Mouse (Mus musculus): Measurements from ENCODE around the gene Nfil3. TPM values are rescaled to one million over a fixed set of nuclear protein-coding genes. Genes with fewer than 3 reads are reported as not detected.

The Nfil3 gene
- total and polyA plus RNA-seq, 3 experiments, result 0.03 to 0.11 TPM; not detected in 1

DNA sequence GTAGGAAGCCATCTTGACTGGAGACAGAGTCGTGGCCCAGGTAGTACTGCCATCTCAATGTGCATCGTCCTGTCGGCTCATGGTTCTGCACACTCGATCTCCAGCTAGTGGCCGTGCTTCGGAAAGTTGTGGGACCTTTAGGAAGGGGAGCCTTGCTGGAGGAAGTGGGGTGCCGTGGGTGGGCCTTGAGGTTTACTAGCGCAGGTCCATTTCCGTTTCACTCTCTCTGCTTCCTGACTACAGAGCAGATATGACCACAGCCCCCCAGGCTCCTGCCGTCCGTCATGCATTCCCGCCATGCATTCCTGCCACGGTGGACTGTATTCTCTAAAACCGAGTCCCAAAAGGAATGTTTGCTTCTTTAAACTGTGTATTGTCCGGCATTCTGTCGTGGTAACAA lies 8.1 kb upstream of the Nfil3 start:
- Histone ChIP-seq H3K9me3 (replicated peaks) (peaks cover 68% of the 10 kb centered on the region), H3K4me1 (ENCODE audit: insufficient read depth, low read depth, low read length) (no peaks in the 10 kb centered on the region), H3K4me3 (ENCODE audit: low read depth, low read length) (no peak overlapping the region), H3K27me3 (ENCODE audit: insufficient read depth, low read length) (no peaks in the 10 kb centered on the region), H3K36me3 (replicated peaks) (no peaks in the 10 kb centered on the region)
- DNase-seq (ENCODE audit: low spot score) (no peak), ATAC-seq (ENCODE audit: extremely low read depth, insufficient number of reproducible peaks, low FRiP score, poor library complexity, severe bottlenecking) (no peak)
- no peak for TF ChIP-seq TAL1 (conservative IDR thresholded peaks at IDR 0.05; ENCODE audit: low read depth, low read length)
- TF ChIP-seq CTCF (IDR thresholded peaks at IDR 0.05; ENCODE audit: low read depth, low read length), result no peak
- TF ChIP-seq POLR2AphosphoS5 (IDR thresholded peaks at IDR 0.05; ENCODE audit: insufficient replicate concordance, low read depth, low read length), result no peak
- TF ChIP-seq GATA1 (IDR thresholded peaks at IDR 0.05; ENCODE audit: borderline replicate concordance, low read length), result no peak
- TF ChIP-seq GATA2 (IDR thresholded peaks at IDR 0.05; ENCODE audit: borderline replicate concordance, low read depth, low read length), result no peak

DNA sequence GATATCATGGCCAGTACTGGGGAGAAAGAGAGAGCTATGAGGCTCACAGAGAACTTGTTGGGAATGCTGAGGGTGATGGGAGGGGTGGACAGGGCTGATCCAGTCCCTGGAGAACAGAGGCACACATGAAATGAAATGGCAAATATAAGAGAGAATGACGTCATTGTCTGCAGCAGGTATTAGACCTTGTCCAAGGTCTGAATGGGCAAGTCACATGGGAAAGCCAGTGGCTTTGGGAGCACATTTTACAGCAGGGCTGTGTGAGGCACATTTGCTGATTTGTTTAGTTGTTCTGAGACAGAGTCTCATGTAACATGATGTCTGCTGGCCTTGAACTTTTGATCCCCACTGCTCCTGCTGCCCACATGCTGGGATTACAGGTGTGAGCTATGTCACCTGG lies 7.0 kb upstream of the Nfil3 start:
- Histone ChIP-seq H3K27me3 (ENCODE audit: insufficient read depth, low read length) (no peaks in the 10 kb centered on the region), H3K9me3 (replicated peaks) (peaks cover 67% of the 10 kb centered on the region), H3K4me3 (ENCODE audit: low read depth, low read length) (no peak overlapping the region), H3K4me1 (ENCODE audit: insufficient read depth, low read depth, low read length) (no peaks in the 10 kb centered on the region), H3K36me3 (replicated peaks) (no peaks in the 10 kb centered on the region)
- no peak for DNase-seq (ENCODE audit: low spot score)
- no peak for ATAC-seq (ENCODE audit: extremely low read depth, insufficient number of reproducible peaks, low FRiP score, poor library complexity, severe bottlenecking)
- TF ChIP-seq CTCF (IDR thresholded peaks at IDR 0.05; ENCODE audit: low read depth, low read length) (no peak), GATA1 (IDR thresholded peaks at IDR 0.05; ENCODE audit: borderline replicate concordance, low read length) (no peak), GATA2 (IDR thresholded peaks at IDR 0.05; ENCODE audit: borderline replicate concordance, low read depth, low read length) (no peak), TAL1 (conservative IDR thresholded peaks at IDR 0.05; ENCODE audit: low read depth, low read length) (no peak), POLR2AphosphoS5 (IDR thresholded peaks at IDR 0.05; ENCODE audit: insufficient replicate concordance, low read depth, low read length) (no peak)

DNA sequence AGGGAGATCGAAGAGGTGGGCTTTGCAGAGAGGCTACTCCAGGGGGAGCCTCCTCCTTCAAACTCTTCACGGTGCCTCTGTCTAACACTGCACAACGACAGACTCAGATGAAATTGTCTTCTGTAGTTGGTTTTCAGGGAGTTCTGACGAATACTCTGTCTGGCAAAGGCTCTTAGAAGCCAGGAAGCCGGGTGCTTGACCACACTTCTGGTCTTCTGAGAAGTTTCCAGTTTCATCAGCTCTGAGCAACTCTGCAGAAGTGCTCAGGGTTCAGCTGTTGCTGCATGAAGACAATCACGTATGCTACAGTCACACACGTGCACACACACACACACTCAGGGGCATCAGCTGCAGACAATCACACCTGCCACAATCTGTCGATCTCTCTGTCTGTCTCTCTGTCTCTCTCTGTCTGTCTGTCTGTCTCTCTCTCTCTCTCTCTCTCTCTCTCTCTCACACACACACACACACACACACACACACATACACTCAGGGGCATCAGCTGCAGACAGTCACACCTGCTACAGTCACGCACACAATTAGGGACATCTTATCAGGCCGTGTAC lies 5.4 kb upstream of the Nfil3 start:
- Histone ChIP-seq H3K4me3 (ENCODE audit: low read depth, low read length) (no peak overlapping the region), H3K27me3 (ENCODE audit: insufficient read depth, low read length) (no peaks in the 10 kb centered on the region), H3K9me3 (replicated peaks) (peaks cover 67% of the 10 kb centered on the region), H3K4me1 (ENCODE audit: insufficient read depth, low read depth, low read length) (no peaks in the 10 kb centered on the region), H3K36me3 (replicated peaks) (no peaks in the 10 kb centered on the region)
- ATAC-seq (ENCODE audit: extremely low read depth, insufficient number of reproducible peaks, low FRiP score, poor library complexity, severe bottlenecking) (no peak), DNase-seq (ENCODE audit: low spot score) (no peak)
- TF ChIP-seq TAL1 (conservative IDR thresholded peaks at IDR 0.05; ENCODE audit: low read depth, low read length) (no peak), CTCF (IDR thresholded peaks at IDR 0.05; ENCODE audit: low read depth, low read length) (no peak), GATA1 (IDR thresholded peaks at IDR 0.05; ENCODE audit: borderline replicate concordance, low read length) (no peak), GATA2 (IDR thresholded peaks at IDR 0.05; ENCODE audit: borderline replicate concordance, low read depth, low read length) (no peak), POLR2AphosphoS5 (IDR thresholded peaks at IDR 0.05; ENCODE audit: insufficient replicate concordance, low read depth, low read length) (no peak)

DNA sequence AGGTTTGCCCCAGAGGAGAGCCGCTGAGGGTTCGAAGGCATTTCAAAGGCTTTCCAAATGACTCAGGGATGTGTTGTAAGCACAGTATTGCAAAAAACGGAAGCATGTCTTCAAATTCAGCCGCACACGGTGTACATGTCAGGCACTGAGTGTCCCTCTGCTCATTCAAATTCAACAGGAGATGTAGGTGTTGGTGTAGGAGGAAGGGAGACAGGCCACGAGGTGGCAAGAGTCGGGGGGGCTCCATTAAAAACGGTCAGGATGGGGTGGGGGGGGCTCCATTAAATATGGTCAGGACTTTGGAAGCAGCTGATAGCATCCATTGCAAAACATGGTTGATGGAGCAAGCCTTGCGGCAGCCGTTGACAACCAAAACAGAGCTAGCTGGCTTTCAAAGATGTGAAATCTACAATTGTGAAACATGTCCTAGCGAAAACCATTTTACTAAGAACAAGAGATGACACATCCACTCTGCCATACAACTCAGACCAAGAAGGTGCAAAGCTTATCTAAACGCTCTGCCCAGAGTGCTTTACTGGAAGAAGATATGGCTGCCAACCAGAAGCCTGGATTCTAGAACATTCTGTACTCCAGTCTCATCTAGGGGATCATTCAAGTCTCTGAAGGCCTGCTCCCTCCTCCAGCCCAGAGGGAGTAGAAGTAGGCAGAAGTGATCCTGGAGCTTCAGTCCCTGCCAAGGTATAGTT lies 4.8 kb upstream of the Nfil3 start:
- TF ChIP-seq POLR2AphosphoS5 (IDR thresholded peaks at IDR 0.05; ENCODE audit: insufficient replicate concordance, low read depth, low read length) (no peak), CTCF (IDR thresholded peaks at IDR 0.05; ENCODE audit: low read depth, low read length) (no peak), TAL1 (conservative IDR thresholded peaks at IDR 0.05; ENCODE audit: low read depth, low read length) (no peak), GATA2 (IDR thresholded peaks at IDR 0.05; ENCODE audit: borderline replicate concordance, low read depth, low read length) (no peak), GATA1 (IDR thresholded peaks at IDR 0.05; ENCODE audit: borderline replicate concordance, low read length) (no peak)
- H3K4me3 ChIP-seq (ENCODE audit: low read depth, low read length), result no peak overlapping the region
- H3K9me3 ChIP-seq (replicated peaks), result peaks cover 72% of the 10 kb centered on the region
- H3K4me1 ChIP-seq (ENCODE audit: insufficient read depth, low read depth, low read length), result no peaks in the 10 kb centered on the region
- H3K27me3 ChIP-seq (ENCODE audit: insufficient read depth, low read length), result no peaks in the 10 kb centered on the region
- no peaks in the 10 kb centered on the region for H3K36me3 ChIP-seq (replicated peaks)
- DNase-seq (ENCODE audit: low spot score) (no peak), ATAC-seq (ENCODE audit: extremely low read depth, insufficient number of reproducible peaks, low FRiP score, poor library complexity, severe bottlenecking) (no peak)

DNA sequence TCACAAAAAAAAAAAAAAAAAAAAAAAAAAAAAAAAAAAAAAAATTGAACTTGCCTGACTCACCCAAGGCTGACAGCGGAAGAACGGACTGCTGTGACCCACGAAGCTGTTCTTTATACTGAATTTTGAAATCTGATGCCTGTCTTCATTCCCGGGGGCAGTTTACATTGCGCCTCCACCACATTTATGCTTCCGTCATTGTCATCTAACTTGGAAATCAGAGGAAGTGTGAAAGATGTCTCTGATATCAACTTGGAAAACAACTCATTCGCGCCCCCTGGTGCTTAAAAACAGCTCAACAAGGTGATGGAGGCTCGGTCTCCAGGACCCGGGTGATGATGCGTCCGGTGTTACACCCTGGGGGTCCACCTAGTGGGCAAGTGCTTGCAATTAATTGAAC lies 1.8 kb upstream of the Nfil3 start:
- no peak for DNase-seq (ENCODE audit: low spot score)
- no peak for ATAC-seq (ENCODE audit: extremely low read depth, insufficient number of reproducible peaks, low FRiP score, poor library complexity, severe bottlenecking)

DNA sequence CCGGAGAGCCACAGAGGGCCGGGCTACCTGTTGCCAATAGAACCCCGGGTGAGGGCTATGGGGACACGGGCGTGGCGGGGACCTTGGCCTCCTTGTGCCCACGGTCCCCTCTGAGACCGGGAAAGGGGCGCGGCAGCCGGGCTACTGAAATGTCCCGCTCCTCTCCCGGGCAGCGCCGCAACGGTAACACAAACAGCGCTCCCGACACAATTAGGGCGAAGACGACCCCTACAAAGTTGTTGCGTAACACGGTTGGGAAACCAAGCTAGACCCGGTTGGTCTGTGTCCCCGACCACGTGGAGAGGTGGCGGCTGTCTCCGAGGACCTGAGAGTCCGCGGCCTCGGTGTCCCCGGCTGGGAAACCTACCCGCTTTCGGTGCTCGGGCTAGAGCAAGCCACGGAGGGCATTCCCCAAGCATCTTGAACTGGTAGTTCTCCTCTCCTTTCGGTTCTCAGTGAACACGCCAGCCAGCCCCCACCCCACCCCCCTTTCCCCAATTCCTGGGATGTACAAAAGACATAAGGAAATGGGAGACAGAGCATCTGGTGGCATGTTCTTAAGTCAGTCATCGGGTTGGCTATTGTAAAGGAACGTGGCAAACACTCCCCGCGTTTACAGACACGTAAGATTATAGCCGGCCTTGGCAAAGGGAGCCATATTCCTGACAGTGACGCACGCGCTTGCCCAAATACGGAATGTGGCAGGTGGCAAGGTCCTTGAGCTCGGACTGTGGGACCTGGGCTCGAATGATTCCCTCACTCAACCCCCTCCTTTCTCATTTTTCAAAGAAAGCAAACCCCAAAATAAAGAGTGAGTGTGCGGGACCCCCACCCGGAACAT lies 788 bp upstream of the Nfil3 start:
- DNase-seq (ENCODE audit: low spot score) (no peak), ATAC-seq (ENCODE audit: extremely low read depth, insufficient number of reproducible peaks, low FRiP score, poor library complexity, severe bottlenecking) (no peak)
- Histone ChIP-seq H3K4me3 (ENCODE audit: low read depth, low read length) (peak overlapping the region; percentile 20; the same call in 1 of the 2 replicates), H3K36me3 (replicated peaks) (no peaks in the 10 kb centered on the region), H3K4me1 (ENCODE audit: insufficient read depth, low read depth, low read length) (no peaks in the 10 kb centered on the region), H3K27me3 (ENCODE audit: insufficient read depth, low read length) (no peaks in the 10 kb centered on the region), H3K9me3 (replicated peaks) (peaks cover 68% of the 10 kb centered on the region)
- no peak for TF ChIP-seq GATA2 (IDR thresholded peaks at IDR 0.05; ENCODE audit: borderline replicate concordance, low read depth, low read length)
- TF ChIP-seq TAL1 (conservative IDR thresholded peaks at IDR 0.05; ENCODE audit: low read depth, low read length), result no peak
- no peak for TF ChIP-seq POLR2AphosphoS5 (IDR thresholded peaks at IDR 0.05; ENCODE audit: insufficient replicate concordance, low read depth, low read length)
- no peak for TF ChIP-seq GATA1 (IDR thresholded peaks at IDR 0.05; ENCODE audit: borderline replicate concordance, low read length)
- no peak for TF ChIP-seq CTCF (IDR thresholded peaks at IDR 0.05; ENCODE audit: low read depth, low read length)

More for the DNA sequence above, 1.8 kb upstream of the Nfil3 start:
- Histone ChIP-seq H3K27me3 (ENCODE audit: insufficient read depth, low read length) (no peaks in the 10 kb centered on the region), H3K4me3 (ENCODE audit: low read depth, low read length) (no peak overlapping the region), H3K4me1 (ENCODE audit: insufficient read depth, low read depth, low read length) (no peaks in the 10 kb centered on the region), H3K36me3 (replicated peaks) (no peaks in the 10 kb centered on the region), H3K9me3 (replicated peaks) (peaks cover 67% of the 10 kb centered on the region)
- TF ChIP-seq GATA2 (IDR thresholded peaks at IDR 0.05; ENCODE audit: borderline replicate concordance, low read depth, low read length), result no peak
- no peak for TF ChIP-seq POLR2AphosphoS5 (IDR thresholded peaks at IDR 0.05; ENCODE audit: insufficient replicate concordance, low read depth, low read length)
- no peak for TF ChIP-seq TAL1 (conservative IDR thresholded peaks at IDR 0.05; ENCODE audit: low read depth, low read length)
- no peak for TF ChIP-seq CTCF (IDR thresholded peaks at IDR 0.05; ENCODE audit: low read depth, low read length)
- TF ChIP-seq GATA1 (IDR thresholded peaks at IDR 0.05; ENCODE audit: borderline replicate concordance, low read length), result no peak
